Mouse (Mus musculus): Measurements from ENCODE around the gene Abr.

DNA sequence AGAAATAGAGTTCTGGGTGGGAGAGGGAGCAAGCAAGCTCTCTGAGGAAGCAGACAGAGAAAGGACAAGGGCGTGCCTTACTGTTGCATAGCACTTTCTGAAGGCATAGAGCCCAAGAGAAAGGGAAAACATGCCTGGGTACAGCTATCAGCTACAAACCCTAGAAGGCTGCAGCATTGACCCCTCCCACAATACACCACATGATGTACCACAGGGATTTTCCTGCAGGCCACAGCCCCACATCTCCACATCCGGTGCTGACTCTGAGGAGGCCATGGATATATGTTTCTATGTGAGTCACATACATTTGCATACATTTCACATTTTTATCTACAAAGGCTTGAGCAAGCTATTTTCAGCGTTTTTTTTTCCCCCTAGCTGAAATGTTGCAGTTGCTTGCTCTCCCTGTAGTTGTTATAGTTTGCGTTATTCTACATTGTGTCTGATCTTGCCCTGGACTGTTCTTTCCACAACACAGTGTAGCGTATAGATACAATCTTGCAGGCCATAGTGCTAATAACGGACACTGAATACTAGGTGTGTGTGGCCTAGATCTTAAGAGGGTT, 49.2 kb downstream of the Abr start:
- TF ChIP-seq CTCF (IDR thresholded peaks at IDR 0.05; ENCODE audit: borderline replicate concordance, insufficient read depth, low read depth, low read length) (no peak), POLR2A (IDR thresholded peaks at IDR 0.05; ENCODE audit: borderline replicate concordance, insufficient read depth, low read length) (no peak)

Measured in cerebellum, adult 2 months (tissue).